Mouse (Mus musculus) G1E (cell line): ENCODE results near the gene Pigu.

Experiments
- CTCF ChIP-seq: IDR thresholded peaks from 2 replicates; pipeline ENCODE4 v1.5.1; 2012; ENCODE audit warnings: low read depth, low read length, inconsistent platforms, mixed read lengths
- TAL1 ChIP-seq: conservative IDR thresholded peaks from 2 replicates; pipeline ENCODE4 v1.6.1; 2012; ENCODE audit warnings: low read depth, low read length, inconsistent platforms, mixed read lengths

- TF ChIP-seq CTCF (no peak), TAL1 (no peak)
These were observed 63.3 kb downstream of the Pigu start for GRCm38 (mm10) chr2:155293946-155294345.
